Mouse (Mus musculus): ENCODE results near the gene Foxp1.

GRCm38 (mm10) chr6:99344966-99345365, 177.6 kb downstream of the Foxp1 start:
- no peak for TF ChIP-seq MAX (IDR thresholded peaks at IDR 0.05; ENCODE audit: low read length)
- no peak for TF ChIP-seq MAZ (IDR thresholded peaks at IDR 0.05; ENCODE audit: low read depth, low read length)
- TF ChIP-seq POLR2A (IDR thresholded peaks at IDR 0.05; ENCODE audit: control insufficient read depth in 1 of 2, insufficient read depth in 1 of 2, low read depth in 1 of 2, low read length in 2 of 2, poor library complexity in 1 of 2): no peak
- no peak for TF ChIP-seq TBP (IDR thresholded peaks at IDR 0.05; ENCODE audit: low read depth, low read length)
- TF ChIP-seq KAT2A (conservative IDR thresholded peaks at IDR 0.05; ENCODE audit: low read depth, low read length): no peak
- no peak for TF ChIP-seq TAL1 (IDR thresholded peaks at IDR 0.05; ENCODE audit: low read length)
- TF ChIP-seq CTCF (IDR thresholded peaks at IDR 0.05 in 2 of 3, conservative IDR thresholded peaks at IDR 0.05 in 1 of 3; ENCODE audit: control insufficient read depth in 1 of 3, insufficient read depth in 1 of 3, low read depth in 2 of 3, low read length in 3 of 3, poor library complexity in 1 of 3, severe bottlenecking in 1 of 3): no peak
- no peak for TF ChIP-seq ELF1 (IDR thresholded peaks at IDR 0.05; ENCODE audit: low read depth, low read length)
- no peak for TF ChIP-seq GATA1 (IDR thresholded peaks at IDR 0.05; ENCODE audit: low read depth, low read length)
- TF ChIP-seq EP300 (IDR thresholded peaks at IDR 0.05; ENCODE audit: low read depth in 1 of 2, low read length in 2 of 2): no peak
- no peak for TF ChIP-seq MYC (IDR thresholded peaks at IDR 0.05; ENCODE audit: low read depth, low read length)
- TF ChIP-seq ZKSCAN1 (IDR thresholded peaks at IDR 0.05; ENCODE audit: low read depth, low read length): no peak
- no peak for TF ChIP-seq E2F4 (IDR thresholded peaks at IDR 0.05; ENCODE audit: borderline replicate concordance, low read depth, low read length)
- TF ChIP-seq NRF1 (IDR thresholded peaks at IDR 0.05; ENCODE audit: insufficient read depth, low read depth, low read length, poor library complexity, severe bottlenecking): no peak

Measured in MEL (cell line).